Mouse (Mus musculus) heart, adult 9 months (tissue): Measurements from ENCODE around the gene Nectin3.
"Not testable (repeated sequence)": the region's sequence is repeated elsewhere in the genome, so short reads cannot be mapped to it uniquely, and the experiment has no call there.

Source experiments
- DNase-seq, 2 experiments: peaks; one replicate each; pipeline ENCODE4 v3.0.0; 2022; ENCODE audit warnings: low spot score in 2 of 2

The Nectin3 gene

DNA sequence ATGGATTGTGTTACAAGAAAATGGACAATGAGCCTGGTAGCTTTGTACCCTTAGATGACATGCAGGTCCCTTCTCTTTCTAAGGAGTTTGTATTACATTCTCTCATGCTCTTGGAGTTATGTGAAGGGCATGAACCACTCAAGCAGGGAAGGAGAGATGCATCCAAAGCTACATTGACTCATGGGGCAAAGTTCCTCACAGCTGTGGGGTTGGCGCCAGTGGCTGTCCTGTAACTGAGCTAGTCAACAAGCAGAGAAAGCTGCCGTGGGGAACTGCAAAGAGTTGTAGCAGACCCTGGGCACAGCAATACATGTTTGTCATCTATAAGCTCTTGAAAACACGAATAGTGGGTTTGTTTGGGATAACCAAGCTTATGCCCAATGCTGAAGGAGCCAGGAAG, 82.1 kb downstream of the Nectin3 start:
- no peak for DNase-seq

- no peak for DNase-seq
Observed at GRCm38 (mm10) chr16:46410739-46411057, 87.6 kb downstream of the Nectin3 start.

DNA sequence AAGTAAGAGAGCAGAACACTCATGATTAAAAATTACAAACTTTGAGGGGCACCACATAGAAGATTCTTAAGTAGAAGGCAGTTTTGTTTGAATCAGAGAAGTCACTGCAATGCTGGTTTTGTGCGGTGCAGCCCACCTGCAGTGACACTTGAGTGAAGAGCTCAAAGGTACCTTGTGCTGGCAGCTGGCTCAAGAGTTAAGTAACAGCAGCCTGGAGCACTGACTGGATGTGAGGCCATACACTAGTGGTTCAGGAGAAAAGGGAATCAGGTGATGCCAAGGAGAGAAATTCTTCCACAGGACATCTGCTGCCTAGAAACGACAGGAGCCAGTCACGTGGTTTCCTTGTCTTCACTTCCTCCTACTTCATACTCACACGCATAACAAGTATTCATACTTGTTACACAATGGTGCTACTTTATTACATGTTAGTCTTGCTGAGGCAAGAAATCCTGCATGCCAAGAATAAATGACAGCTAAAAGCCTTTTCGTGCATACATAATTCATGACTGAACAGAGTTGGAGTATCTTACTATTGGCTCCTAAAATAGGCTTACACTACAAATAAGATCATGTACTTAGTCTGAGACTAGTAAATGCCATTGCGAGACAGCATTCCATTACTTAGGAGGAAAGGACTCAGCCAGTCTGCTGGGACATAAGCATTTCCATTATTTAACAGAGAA, 88.1 kb downstream of the Nectin3 start:
- no peak for DNase-seq

DNA sequence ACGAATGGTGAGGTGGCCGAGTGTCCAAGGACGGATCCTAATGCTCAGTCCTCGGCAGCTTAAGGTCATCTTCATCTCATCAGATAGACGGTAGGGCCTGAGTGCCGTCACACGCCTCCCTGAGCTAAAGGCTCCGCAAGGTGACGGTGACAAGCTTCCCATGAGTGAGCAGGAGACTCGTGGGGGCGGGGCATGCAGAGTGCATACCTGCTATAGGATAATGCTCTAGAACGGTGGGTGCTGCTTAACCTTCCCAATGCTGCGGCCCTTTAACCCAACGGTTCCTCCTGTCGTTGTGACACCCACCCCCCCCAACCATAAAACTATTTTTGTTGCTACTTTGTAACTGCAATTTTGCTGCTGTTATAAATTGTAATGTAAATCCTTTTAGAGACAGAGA, 90.3 kb downstream of the Nectin3 start:
- no peak for DNase-seq

DNA sequence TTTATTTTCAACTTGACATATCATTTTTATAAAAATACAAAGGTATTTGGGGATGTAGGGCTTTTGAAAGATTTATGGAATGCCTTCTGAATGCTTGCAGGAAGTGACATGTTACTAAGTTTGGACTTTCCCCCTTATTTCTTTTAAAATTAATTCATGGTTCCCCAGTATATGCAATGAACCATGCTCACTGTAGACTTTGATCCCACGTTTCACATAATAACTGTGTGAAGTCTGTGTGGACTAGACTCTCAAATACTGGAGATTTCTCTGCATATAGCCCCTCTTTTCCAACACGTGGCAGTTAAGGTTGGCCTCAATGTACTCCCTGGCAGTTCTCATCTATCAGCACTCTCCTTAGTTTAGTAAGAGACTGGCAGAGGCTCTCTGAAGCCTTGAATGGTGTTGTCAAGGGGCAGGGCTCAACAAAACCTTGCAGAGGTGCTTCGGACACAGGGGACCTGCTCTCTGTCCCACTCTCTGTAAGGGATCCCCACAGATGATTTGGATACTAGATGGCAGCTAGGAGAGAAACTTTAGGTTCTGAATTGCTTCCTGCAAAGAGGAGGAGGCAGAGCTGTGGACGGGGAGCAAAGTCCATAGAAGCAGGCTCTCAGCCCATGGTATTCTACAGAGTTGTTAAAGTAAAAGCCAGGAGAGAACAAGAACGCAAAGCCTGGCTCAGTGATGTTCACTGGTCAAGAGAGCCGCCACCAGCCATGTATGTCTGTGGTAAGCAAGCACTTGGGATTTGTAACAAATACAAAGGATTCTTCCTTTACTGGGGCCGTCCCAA, 91.3 kb downstream of the Nectin3 start:
- DNase-seq: no peak

- DNase-seq: no peak
Observed at GRCm38 (mm10) chr16:46397945-46398344, 100.4 kb downstream of the Nectin3 start.

DNA sequence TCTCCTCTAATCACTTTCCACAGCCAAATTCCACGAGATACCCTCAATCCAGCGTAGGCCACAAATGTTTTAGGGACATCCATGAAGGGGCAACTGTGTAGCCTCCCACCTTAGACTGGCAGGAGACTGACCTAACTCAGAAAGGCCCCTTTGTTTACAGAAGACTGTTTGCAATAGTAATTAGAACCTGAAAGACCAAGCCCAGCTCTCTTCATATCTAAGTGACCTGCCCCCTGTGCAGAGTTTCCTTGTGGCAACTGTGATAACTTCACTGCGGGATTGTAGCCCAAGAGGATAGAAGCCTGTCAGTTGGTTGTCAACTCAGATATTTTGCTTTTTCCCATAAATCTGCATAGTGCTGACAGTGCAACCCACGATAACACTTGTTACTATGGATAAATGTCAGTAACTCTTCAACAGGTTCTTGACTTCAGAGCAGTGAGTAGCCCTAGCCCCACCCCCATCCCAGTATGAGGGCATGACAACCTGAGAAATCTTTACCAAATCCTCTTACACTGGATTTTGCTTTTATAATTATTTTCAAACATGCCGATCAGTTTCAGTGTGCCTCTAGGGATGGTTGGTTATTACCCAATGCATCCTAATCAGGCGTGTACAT, 108.8 kb downstream of the Nectin3 start:
- no peak for DNase-seq

- no peak for DNase-seq
Observed at GRCm38 (mm10) chr16:46388527-46389414, 109.6 kb downstream of the Nectin3 start.

DNA sequence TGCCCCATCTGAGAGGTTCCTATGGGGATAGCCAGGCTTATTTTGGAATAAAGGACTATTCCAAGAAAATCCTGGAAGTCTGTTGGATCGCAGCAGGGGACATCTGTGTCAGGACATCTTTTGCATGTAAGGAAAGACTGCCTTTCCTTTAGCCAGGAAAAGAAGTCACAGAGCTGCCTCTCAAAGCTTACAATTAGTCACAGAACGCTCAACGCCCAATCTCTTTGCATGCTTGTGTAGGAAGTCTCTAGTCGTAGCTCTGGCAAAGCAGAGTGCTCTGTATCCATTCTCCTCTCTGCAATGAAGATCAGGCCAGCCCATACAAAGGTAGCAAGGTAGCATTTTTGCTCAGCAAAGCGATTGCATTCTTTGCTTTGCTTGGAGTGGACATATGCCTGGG, 114.0 kb downstream of the Nectin3 start:
- DNase-seq: no peak

- no peak for DNase-seq
Observed at GRCm38 (mm10) chr16:46383344-46383743, 115.0 kb downstream of the Nectin3 start.

DNA sequence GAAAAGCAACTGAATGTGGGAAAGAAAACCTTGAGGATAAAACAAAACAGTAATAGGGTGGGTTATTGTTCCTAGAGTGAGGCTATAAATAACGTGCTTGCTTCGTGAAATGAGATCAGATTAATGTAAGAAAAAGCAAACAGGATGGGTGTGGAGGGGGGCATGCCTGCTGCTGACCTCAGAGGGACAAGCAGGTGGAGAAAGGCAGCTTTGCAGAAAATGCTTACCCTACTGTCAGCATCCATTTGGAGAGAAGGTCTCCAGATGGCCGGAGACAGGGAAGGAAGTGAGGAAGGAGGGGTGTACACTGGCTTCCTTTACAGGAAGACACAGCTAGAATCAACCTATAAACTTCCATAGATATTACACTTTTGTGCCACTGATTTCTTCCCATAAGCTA, 121.8 kb downstream of the Nectin3 start:
- no peak for DNase-seq

DNA sequence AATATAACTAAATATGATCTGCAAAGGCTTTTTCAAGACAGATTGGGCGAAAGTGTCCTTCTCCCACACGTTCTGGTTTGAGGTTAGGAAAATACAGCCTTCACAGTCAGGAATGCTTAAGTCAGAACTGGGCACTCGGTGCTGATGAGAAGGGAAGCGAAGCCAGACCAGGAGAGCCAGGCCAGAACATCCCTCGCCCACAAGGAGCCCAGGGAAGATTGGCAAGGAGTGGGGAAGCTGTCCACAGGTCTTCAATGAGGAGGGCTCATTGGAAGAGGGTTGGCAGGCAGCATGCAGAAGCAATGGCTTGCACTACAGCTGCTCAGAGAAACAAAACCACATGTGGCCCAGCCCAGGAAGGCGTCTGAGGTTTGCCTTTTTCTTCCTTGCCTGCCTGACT, 136.3 kb downstream of the Nectin3 start:
- no peak for DNase-seq

GRCm38 (mm10) chr16:46357658-46358057, 140.7 kb downstream of the Nectin3 start:
- not testable (repeated sequence) for DNase-seq

DNA sequence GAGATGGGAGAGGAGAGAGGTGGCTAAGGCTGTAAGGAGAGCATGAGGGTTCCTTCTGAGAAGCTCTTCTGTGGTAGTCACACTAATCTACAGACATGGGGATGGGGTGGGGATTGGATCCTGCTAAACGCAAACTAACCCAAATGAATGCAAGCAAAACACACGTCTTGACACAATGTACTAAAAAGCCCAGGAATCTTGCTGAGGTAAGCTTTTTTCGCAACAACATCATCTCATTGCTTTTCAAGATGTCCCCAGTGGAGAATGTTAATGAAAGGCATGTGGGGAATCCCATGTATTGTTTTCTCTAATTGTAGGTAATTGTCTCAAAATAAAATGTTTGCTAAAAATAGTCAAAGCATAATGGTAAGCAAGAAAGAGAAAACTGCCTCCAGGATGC, 141.7 kb downstream of the Nectin3 start:
- DNase-seq: no peak
